Comparison of ENCODE assay signal across 19 mouse cellular contexts in the genomic region with DNA sequence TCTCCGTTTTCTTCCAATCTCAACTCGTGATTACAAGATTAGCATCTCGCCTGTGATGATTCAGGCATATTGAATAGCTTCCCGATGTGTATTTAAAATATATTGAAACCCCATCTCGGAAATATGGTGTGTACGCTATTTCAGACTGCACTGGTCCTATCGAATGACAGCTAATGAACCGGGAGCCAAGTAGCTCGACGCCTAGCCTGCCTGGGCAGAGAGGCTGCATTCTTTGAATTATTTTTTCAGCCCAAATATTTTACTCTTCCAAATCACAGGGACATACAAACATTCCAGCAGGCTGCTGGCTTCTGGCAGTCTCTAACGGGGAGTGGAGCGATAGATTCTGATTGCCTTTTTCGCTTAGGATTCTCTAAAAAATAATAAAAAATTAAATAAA. TPM values are rescaled to one million over a fixed set of nuclear protein-coding genes. Genes with fewer than 3 reads are reported as not detected.
DNase-seq lines count a peak whose midpoint lies in the region; ATAC-seq lines count a peak whose summit lies in the region.
"Had no signal": no experiment of that assay in that cellular context is flagged by ENCODE, and none has a peak within 500 bp of the region (broad histone marks: within the 10 kb centered on the region; RNA-seq: fewer than 3 reads in every experiment).

No protein-coding gene starts in this region.

- no peak overlapping the region for H3K27ac ChIP-seq in embryonic facial prominence, embryonic 13.5 days
- H3K27ac ChIP-seq in lung, embryonic 16.5 days (ENCODE audit: low read length), result no peak overlapping the region
- H3K27ac ChIP-seq in hindbrain, embryonic 12.5 days, result no peak overlapping the region
- H3K27ac ChIP-seq: forebrain, embryonic 10.5 days; heart, adult 2 months; midbrain, embryonic 10.5 days; neural tube, embryonic 12.5 days had no signal

- H3K4me2 ChIP-seq in embryonic facial prominence, embryonic 13.5 days, result peak overlapping the region; percentile 14; the same call in 1 of the 2 replicates
- H3K4me2 ChIP-seq in lung, embryonic 16.5 days (ENCODE audit: low read depth, low read length), result no peak overlapping the region
- no peak overlapping the region for H3K4me2 ChIP-seq in hindbrain, embryonic 12.5 days (replicated peaks)
- H3K4me2 ChIP-seq: hindbrain, embryonic 15.5 days; neural tube, embryonic 12.5 days had no signal

- H3K9ac ChIP-seq in embryonic facial prominence, embryonic 13.5 days, result no peak overlapping the region
- H3K9ac ChIP-seq in lung, embryonic 16.5 days (ENCODE audit: low read length), result no peak overlapping the region
- H3K9ac ChIP-seq in hindbrain, embryonic 12.5 days, result no peak overlapping the region
- H3K9ac ChIP-seq: hindbrain, embryonic 15.5 days; neural tube, embryonic 12.5 days had no signal

- H3K4me1 ChIP-seq in embryonic facial prominence, embryonic 13.5 days, result peaks cover 22% of the 10 kb centered on the region
- peaks cover 4% of the 10 kb centered on the region; the same call in 1 of the 2 replicates for H3K4me1 ChIP-seq in lung, embryonic 16.5 days (replicated peaks; ENCODE audit: control insufficient read depth, insufficient read depth, low read length)
- H3K4me1 ChIP-seq in hindbrain, embryonic 12.5 days, result peaks cover 17% of the 10 kb centered on the region

- peak; percentile 13 to 17 for DNase-seq in heart, adult 9 months (ENCODE audit: low spot score in 2 of 2)
- DNase-seq in heart, postnatal 4 days, result no peak
- DNase-seq in Muller cell, postnatal 12 days (ENCODE audit: inconsistent ontology term), result peak; percentile 70
- DNase-seq in thymus, postnatal 4 days, result no peak
- DNase-seq in cerebellum, postnatal 10 days, result no peak
- DNase-seq: cerebellum, adult 9-11 months; kidney, postnatal 25 days; thymus, postnatal 36 days had no signal

- H3K27me3 ChIP-seq in embryonic facial prominence, embryonic 13.5 days, result no peaks in the 10 kb centered on the region
- no peaks in the 10 kb centered on the region for H3K27me3 ChIP-seq in lung, embryonic 16.5 days (ENCODE audit: control insufficient read depth, insufficient read depth, low read depth, low read length)
- no peaks in the 10 kb centered on the region for H3K27me3 ChIP-seq in hindbrain, embryonic 12.5 days
- H3K27me3 ChIP-seq: hindbrain, embryonic 15.5 days; neural tube, embryonic 12.5 days had no signal

- no peaks in the 10 kb centered on the region for H3K9me3 ChIP-seq in embryonic facial prominence, embryonic 13.5 days
- H3K9me3 ChIP-seq in lung, embryonic 16.5 days (ENCODE audit: control insufficient read depth, low read length), result no peaks in the 10 kb centered on the region
- H3K9me3 ChIP-seq in hindbrain, embryonic 12.5 days (replicated peaks), result no peaks in the 10 kb centered on the region
- H3K9me3 ChIP-seq: forebrain, embryonic 10.5 days; hindbrain, embryonic 15.5 days; midbrain, embryonic 10.5 days; neural tube, embryonic 12.5 days had no signal

- ATAC-seq in embryonic facial prominence, embryonic 13.5 days (ENCODE audit: insufficient number of reproducible peaks, insufficient read depth, low FRiP score, low TSS enrichment, low read depth), result no peak
- ATAC-seq in lung, embryonic 16.5 days (ENCODE audit: low read depth), result peak; percentile 43; the same call in 1 of the 2 replicates
- no peak for ATAC-seq in hindbrain, embryonic 12.5 days (ENCODE audit: low FRiP score)
- ATAC-seq: intestine, embryonic 16.5 days had no signal

- WGBS in embryonic facial prominence, embryonic 13.5 days, result 51% methylated on average over 13 of the region's 13 CpGs
- WGBS in lung, embryonic 16.5 days, result 46% methylated on average over 13 of the region's 13 CpGs
- WGBS in hindbrain, embryonic 12.5 days, result 79% methylated on average over 13 of the region's 13 CpGs

- no peaks in the 10 kb centered on the region for H3K36me3 ChIP-seq in embryonic facial prominence, embryonic 13.5 days
- H3K36me3 ChIP-seq in lung, embryonic 16.5 days (ENCODE audit: control insufficient read depth, insufficient read depth, low read length), result no peaks in the 10 kb centered on the region
- H3K36me3 ChIP-seq in hindbrain, embryonic 12.5 days, result no peaks in the 10 kb centered on the region
- H3K36me3 ChIP-seq: forebrain, embryonic 10.5 days; hindbrain, embryonic 15.5 days; midbrain, embryonic 10.5 days; neural tube, embryonic 12.5 days had no signal

- no peak overlapping the region for H3K4me3 ChIP-seq in embryonic facial prominence, embryonic 13.5 days
- H3K4me3 ChIP-seq in lung, embryonic 16.5 days (ENCODE audit: low read length), result no peak overlapping the region
- H3K4me3 ChIP-seq in hindbrain, embryonic 12.5 days, result no peak overlapping the region
- H3K4me3 ChIP-seq: forebrain, embryonic 10.5 days; heart, adult 2 months; hindbrain, embryonic 15.5 days; midbrain, embryonic 10.5 days; neural tube, embryonic 12.5 days had no signal

RNA-seq across cellular contexts. Expression of a gene that starts 40.5 kb away (rescaled TPM):
- total RNA-seq in heart, postnatal 4 days (2021), result under 1 TPM in 1 of 2 experiments, not detected in 1; 0.14 TPM
- 0.24 TPM in 1 of 2 replicates, not detected in the other for polyA plus RNA-seq in embryonic facial prominence, embryonic 13.5 days (2015; fragmentation: Nextera tagmentation; extraction: Ambion mirVana)
- 0.19 and 0.63 TPM in 2 replicates for polyA plus RNA-seq in lung, embryonic 16.5 days (2015; fragmentation: Nextera tagmentation; extraction: Ambion mirVana)
- polyA plus RNA-seq in hindbrain, embryonic 12.5 days (2016; fragmentation: Nextera tagmentation; extraction: Ambion mirVana), result not detected in 2 replicates
- total RNA-seq: adrenal gland, postnatal 4 days; heart, adult 2 months; liver, adult 2 months had no signal
- polyA plus RNA-seq: forebrain, embryonic 10.5 days; intestine, embryonic 16.5 days; liver, adult 2 months; midbrain, embryonic 10.5 days had no signal

Comparison
In these comparisons a context has a peak if more than half of its experiments do, and no peak if none do; other contexts are left out.
1. DNase-seq: peak in heart, adult 9 months (2 of 2) and Muller cell, postnatal 12 days (single experiment); none in heart, postnatal 4 days (single experiment), thymus, postnatal 4 days (single experiment) and cerebellum, postnatal 10 days (0 of 2).